Mouse (Mus musculus): ENCODE measurements around the gene Znfx1.

- no peak for TF ChIP-seq CTCF (IDR thresholded peaks at IDR 0.05; ENCODE audit: low read depth)
- TF ChIP-seq EP300 (optimal IDR thresholded peaks at IDR 0.05) = no peak
These were observed 56.5 kb downstream of the Znfx1 start for GRCm38 (mm10) chr2:167006355-167006754.

All from stomach, postnatal 0 days (tissue).